Mouse (Mus musculus) yolk sac, embryonic 10.5 days (tissue): Measurements from ENCODE around the gene Lrrtm1.
A peak's percentile ranks its signal among the peaks of the same experiment; 100 is the strongest.

Experiments
- DNase-seq: peaks from one replicate; pipeline ENCODE4 v3.0.0-alpha.2; 2017; ENCODE audit warnings: low spot score

Lrrtm1 gene

GRCm38 (mm10) chr6:77242601-77243406 lies at the start of gene Lrrtm1:
Lrrtm1 (plus strand) TSS chr6:77242689.
- peak; percentile 21 for DNase-seq

- no peak for DNase-seq
Measured at GRCm38 (mm10) chr6:77196650-77197049, 45.8 kb upstream of the Lrrtm1 start.

GRCm38 (mm10) chr6:77199375-77199774 lies 43.1 kb upstream of the Lrrtm1 start:
- no peak for DNase-seq

- no peak for DNase-seq
Measured at GRCm38 (mm10) chr6:77209183-77209582, 33.3 kb upstream of the Lrrtm1 start.

GRCm38 (mm10) chr6:77209929-77210328 lies 32.6 kb upstream of the Lrrtm1 start:
- no peak for DNase-seq

GRCm38 (mm10) chr6:77213757-77214409 lies 28.6 kb upstream of the Lrrtm1 start:
- DNase-seq: peak; percentile 20

- no peak for DNase-seq
Measured at GRCm38 (mm10) chr6:77215322-77215721, 27.2 kb upstream of the Lrrtm1 start.

GRCm38 (mm10) chr6:77218875-77219274 lies 23.6 kb upstream of the Lrrtm1 start:
- no peak for DNase-seq

GRCm38 (mm10) chr6:77220776-77221175 lies 21.7 kb upstream of the Lrrtm1 start:
- DNase-seq: no peak

GRCm38 (mm10) chr6:77222849-77223638 lies 19.4 kb upstream of the Lrrtm1 start:
- DNase-seq: no peak

GRCm38 (mm10) chr6:77240426-77240825 lies 2.1 kb upstream of the Lrrtm1 start:
- DNase-seq: no peak

GRCm38 (mm10) chr6:77243541-77244231 lies 1.2 kb downstream of the Lrrtm1 start:
- DNase-seq: peak; percentile 9

GRCm38 (mm10) chr6:77253480-77253879 lies 11.0 kb downstream of the Lrrtm1 start:
- DNase-seq: no peak

GRCm38 (mm10) chr6:77256348-77256747 lies 13.9 kb downstream of the Lrrtm1 start:
- no peak for DNase-seq

- DNase-seq: no peak
Measured at GRCm38 (mm10) chr6:77257358-77258105, 15.0 kb downstream of the Lrrtm1 start.

- DNase-seq: no peak
Measured at GRCm38 (mm10) chr6:77265163-77265562, 22.7 kb downstream of the Lrrtm1 start.

GRCm38 (mm10) chr6:77278794-77279193 lies 36.3 kb downstream of the Lrrtm1 start:
- no peak for DNase-seq

GRCm38 (mm10) chr6:77286317-77286716 lies 43.8 kb downstream of the Lrrtm1 start:
- DNase-seq: no peak

GRCm38 (mm10) chr6:77288402-77288801 lies 45.9 kb downstream of the Lrrtm1 start:
- DNase-seq: no peak

GRCm38 (mm10) chr6:77291415-77291814 lies 48.9 kb downstream of the Lrrtm1 start:
- DNase-seq: no peak

GRCm38 (mm10) chr6:77301305-77301704 lies 58.8 kb downstream of the Lrrtm1 start:
- DNase-seq: no peak
